Mouse (Mus musculus) stomach, postnatal 0 days (tissue): ENCODE measurements around the gene Emc10. TPM values are rescaled to one million over a fixed set of nuclear protein-coding genes. Genes with fewer than 3 reads are reported as not detected.
A peak's percentile ranks its signal among the peaks of the same experiment; 100 is the strongest.

Experiments used
- ATAC-seq: fragments of 200-750 bp; cut with Nextera tagmentation; 2 replicates; pipeline ENCODE4 v1.8.0; 2017; ENCODE audit not compliant: low FRiP score, low TSS enrichment
- DNase-seq: peaks from one replicate; pipeline ENCODE4 v3.0.0-alpha.2; 2016; ENCODE audit warnings: low spot score
- H3K27ac ChIP-seq: fragments of 300-500 bp; sonication (generic); replicated peaks from 2 replicates; pipeline ENCODE4 v1.5.1; 2014; ENCODE audit warnings: mild to moderate bottlenecking, control low read depth
- H3K27me3 ChIP-seq: fragments of 300-500 bp; sonication (generic); 2 replicates; pipeline ENCODE4 v1.6.1; 2014; ENCODE audit warnings: low read length; ENCODE audit not compliant: control insufficient read depth, insufficient read depth
- H3K36me3 ChIP-seq: fragments of 300-500 bp; sonication (generic); 2 replicates; pipeline ENCODE4 v1.6.1; 2014; ENCODE audit warnings: low read length, mixed read lengths; ENCODE audit not compliant: control insufficient read depth, insufficient read depth
- H3K4me1 ChIP-seq: fragments of 300-500 bp; sonication (generic); replicated peaks from 2 replicates; pipeline ENCODE4 v1.6.1; 2014; ENCODE audit warnings: antibody characterized with exemption; ENCODE audit not compliant: control insufficient read depth, insufficient read depth
- H3K4me2 ChIP-seq: fragments of 300-500 bp; sonication (generic); replicated peaks from 2 replicates; pipeline ENCODE4 v1.6.1; 2014; ENCODE audit warnings: low read depth, mild to moderate bottlenecking, control low read depth, moderate library complexity
- H3K4me3 ChIP-seq: fragments of 300-500 bp; sonication (generic); 2 replicates; pipeline ENCODE4 v1.5.1; 2014; ENCODE audit warnings: low read depth, low read length, control low read depth
- H3K9ac ChIP-seq: fragments of 300-500 bp; sonication (generic); 2 replicates; pipeline ENCODE4 v1.6.1; 2014; ENCODE audit warnings: mild to moderate bottlenecking, low read length, control low read depth, mixed read lengths
- H3K9me3 ChIP-seq: fragments of 300-500 bp; sonication (generic); 2 replicates; pipeline ENCODE4 v1.6.1; 2016; ENCODE audit warnings: low read length; ENCODE audit not compliant: control insufficient read depth
- CTCF ChIP-seq: IDR thresholded peaks from 2 replicates; pipeline ENCODE4 v1.5.1; 2016; ENCODE audit warnings: antibody characterized with exemption, low read depth, mild to moderate bottlenecking, moderate library complexity
- EP300 ChIP-seq: optimal IDR thresholded peaks from 2 replicates; pipeline ENCODE3; 2016; ENCODE audit warnings: antibody characterized with exemption
- WGBS: fragments of 180-500 bp; shearing (Covaris S2); extraction: QIAGEN DNeasy Blood & Tissue Kit; methylation state at CpG from one replicate; pipeline ENCODE4 v1.1.7; 2014; 5-methylcytosine and 5-hydroxymethylcytosine counted together
- polyA plus RNA-seq: library from polyadenylated mRNA; unstranded; fragments of >200 nt; fragmentation: Nextera tagmentation; extraction: Ambion mirVana; gene quantifications from 2 replicates; pipeline ENCODE4 v1.2.1, GENCODE M21; 2015

Emc10 gene
- polyA plus RNA-seq, 1 experiment from 2014 or later = 60.7 TPM

GRCm38 (mm10) chr7:44444886-44445527, 51.3 kb downstream of the Emc10 start:
- Histone ChIP-seq H3K4me3 (no peak overlapping the region), H3K27ac (no peak overlapping the region), H3K4me1 (no peaks in the 10 kb centered on the region), H3K9ac (no peak overlapping the region), H3K36me3 (no peaks in the 10 kb centered on the region), H3K9me3 (no peaks in the 10 kb centered on the region), H3K27me3 (peaks cover 12% of the 10 kb centered on the region; the same call in 1 of the 2 replicates), H3K4me2 (no peak overlapping the region)
- WGBS = 12% methylated on average over 27 of the region's 29 CpGs
- DNase-seq (no peak), ATAC-seq (no peak)
- TF ChIP-seq CTCF = no peak
- TF ChIP-seq EP300 = no peak

GRCm38 (mm10) chr7:44443268-44444173, 52.8 kb downstream of the Emc10 start:
- Histone ChIP-seq H3K4me2 (no peak overlapping the region), H3K27ac (no peak overlapping the region), H3K9me3 (no peaks in the 10 kb centered on the region), H3K9ac (no peak overlapping the region), H3K4me3 (no peak overlapping the region), H3K36me3 (no peaks in the 10 kb centered on the region), H3K27me3 (peaks cover 12% of the 10 kb centered on the region; the same call in 1 of the 2 replicates), H3K4me1 (no peaks in the 10 kb centered on the region)
- TF ChIP-seq EP300 (no peak), CTCF (0 out of 2 replicates have a peak, but pooled peaks have one; percentile 9)
- ATAC-seq (peak; percentile 23; the same call in 1 of the 2 replicates), DNase-seq (no peak)
- 17% methylated on average over 20 of the region's 20 CpGs for WGBS

- DNase-seq (no peak), ATAC-seq (no peak)
- Histone ChIP-seq H3K4me3 (peak overlapping the region; percentile 15; the same call in 1 of the 2 replicates), H3K27ac (no peak overlapping the region), H3K36me3 (no peaks in the 10 kb centered on the region), H3K4me2 (no peak overlapping the region), H3K27me3 (peaks cover 12% of the 10 kb centered on the region; the same call in 1 of the 2 replicates), H3K4me1 (no peaks in the 10 kb centered on the region), H3K9ac (0 out of 2 replicates have a peak overlapping the region, but pooled peaks have one; percentile 9), H3K9me3 (no peaks in the 10 kb centered on the region)
- WGBS = 2% methylated on average over 11 of the region's 14 CpGs
- TF ChIP-seq CTCF = no peak
- TF ChIP-seq EP300 = no peak
Measured at GRCm38 (mm10) chr7:44442407-44442821, 53.9 kb downstream of the Emc10 start.

GRCm38 (mm10) chr7:44441648-44442109, 54.6 kb downstream of the Emc10 start:
- no peaks in the 10 kb centered on the region for H3K4me1 ChIP-seq
- TF ChIP-seq EP300 = no peak
- no peak for TF ChIP-seq CTCF
- 1% methylated on average over 12 of the region's 14 CpGs for WGBS
- H3K36me3 ChIP-seq = no peaks in the 10 kb centered on the region
- H3K27me3 ChIP-seq = peaks cover 12% of the 10 kb centered on the region; the same call in 1 of the 2 replicates
- H3K4me2 ChIP-seq = 0 out of 2 replicates have a peak overlapping the region, but pooled peaks have one; percentile 3
- DNase-seq (peak; percentile 29), ATAC-seq (peak; percentile 22; the same call in 1 of the 2 replicates)
- no peaks in the 10 kb centered on the region for H3K9me3 ChIP-seq
- H3K4me3 ChIP-seq = no peak overlapping the region
- no peak overlapping the region for H3K9ac ChIP-seq
- no peak overlapping the region for H3K27ac ChIP-seq

GRCm38 (mm10) chr7:44441180-44441579, 55.1 kb downstream of the Emc10 start:
- DNase-seq (no peak), ATAC-seq (no peak)
- Histone ChIP-seq H3K4me3 (no peak overlapping the region), H3K9ac (no peak overlapping the region), H3K36me3 (no peaks in the 10 kb centered on the region), H3K9me3 (no peaks in the 10 kb centered on the region), H3K27me3 (peaks cover 12% of the 10 kb centered on the region; the same call in 1 of the 2 replicates), H3K4me2 (no peak overlapping the region), H3K4me1 (no peaks in the 10 kb centered on the region), H3K27ac (no peak overlapping the region)
- WGBS = 0% methylated on average over 1 of the region's 1 CpGs
- no peak for TF ChIP-seq CTCF
- no peak for TF ChIP-seq EP300
